Mouse (Mus musculus) cerebral cortex, adult 2 months (tissue): ENCODE results near the gene Creb5.

ENCODE experiments used
- WGBS: fragments of 180-500 bp; shearing (Covaris S2); methylation state at CpG from one replicate; pipeline ENCODE4 v1.1.7; 2018; 5-methylcytosine and 5-hydroxymethylcytosine counted together

Gene Creb5

GRCm38 (mm10) chr6:53642826-53643356 lies 355.8 kb downstream of the Creb5 start:
- 85% methylated on average over 7 of the region's 7 CpGs for WGBS

- 67% methylated on average over 5 of the region's 5 CpGs for WGBS
Measured at GRCm38 (mm10) chr6:53643481-53643880, 356.4 kb downstream of the Creb5 start.

- WGBS, result 60% methylated on average over 6 of the region's 6 CpGs
Measured at GRCm38 (mm10) chr6:53644056-53644455, 357.0 kb downstream of the Creb5 start.

- WGBS, result 90% methylated on average over 7 of the region's 7 CpGs
Measured at GRCm38 (mm10) chr6:53644971-53645370, 357.9 kb downstream of the Creb5 start.

GRCm38 (mm10) chr6:53649782-53650181 lies 362.7 kb downstream of the Creb5 start:
- 55% methylated on average over 1 of the region's 1 CpGs for WGBS

GRCm38 (mm10) chr6:53652691-53653090 lies 365.6 kb downstream of the Creb5 start:
- WGBS, result 65% methylated on average over 5 of the region's 5 CpGs

GRCm38 (mm10) chr6:53653706-53654360 lies 366.8 kb downstream of the Creb5 start:
- 77% methylated on average over 8 of the region's 8 CpGs for WGBS

- WGBS, result 56% methylated on average over 12 of the region's 12 CpGs
Measured at GRCm38 (mm10) chr6:53654361-53654824, 367.3 kb downstream of the Creb5 start.

GRCm38 (mm10) chr6:53656466-53656865 lies 369.4 kb downstream of the Creb5 start:
- WGBS, result 83% methylated on average over 3 of the region's 3 CpGs

- 82% methylated on average over 4 of the region's 4 CpGs for WGBS
Measured at GRCm38 (mm10) chr6:53657483-53657882, 370.4 kb downstream of the Creb5 start.

GRCm38 (mm10) chr6:53662858-53663833 lies 376.1 kb downstream of the Creb5 start:
- 74% methylated on average over 11 of the region's 11 CpGs for whole genome bisulfite sequencing

GRCm38 (mm10) chr6:53664759-53665158 lies 377.7 kb downstream of the Creb5 start:
- 59% methylated on average over 1 of the region's 1 CpGs for WGBS

GRCm38 (mm10) chr6:53666503-53666902 lies 379.4 kb downstream of the Creb5 start:
- 76% methylated on average over 5 of the region's 5 CpGs for WGBS

GRCm38 (mm10) chr6:53678307-53678706 lies 391.2 kb downstream of the Creb5 start:
- WGBS, result 79% methylated on average over 1 of the region's 1 CpGs

GRCm38 (mm10) chr6:53680046-53680445 lies 393.0 kb downstream of the Creb5 start:
- 95% methylated on average over 8 of the region's 8 CpGs for WGBS

GRCm38 (mm10) chr6:53684416-53684815 lies 397.3 kb downstream of the Creb5 start:
- 71% methylated on average over 2 of the region's 2 CpGs for WGBS

GRCm38 (mm10) chr6:53685323-53685722 lies 398.3 kb downstream of the Creb5 start:
- 94% methylated on average over 14 of the region's 14 CpGs for WGBS

GRCm38 (mm10) chr6:53688762-53689477 lies 401.9 kb downstream of the Creb5 start:
- 84% methylated on average over 7 of the region's 7 CpGs for WGBS

GRCm38 (mm10) chr6:53691006-53691405 lies 403.9 kb downstream of the Creb5 start:
- WGBS, result 85% methylated on average over 1 of the region's 1 CpGs

- 73% methylated on average over 9 of the region's 9 CpGs for WGBS
Measured at GRCm38 (mm10) chr6:53695216-53695615, 408.1 kb downstream of the Creb5 start.

GRCm38 (mm10) chr6:53696471-53696870 lies 409.4 kb downstream of the Creb5 start:
- 75% methylated on average over 6 of the region's 6 CpGs for WGBS

GRCm38 (mm10) chr6:53696921-53697320 lies 409.9 kb downstream of the Creb5 start:
- WGBS, result 53% methylated on average over 6 of the region's 6 CpGs
